7 mouse cellular contexts compared by ENCODE assay signal in genomic region chr4:101264741-101265513, GRCm38 (mm10). TPM values are rescaled to one million over a fixed set of nuclear protein-coding genes. Genes with fewer than 3 reads are reported as not detected.
A peak's percentile ranks its signal among the peaks of the same experiment; 100 is the strongest.
DNase-seq lines count a peak whose midpoint lies in the region; ATAC-seq lines count a peak whose summit lies in the region.

TSS of gene Jak1 (minus strand) at chr4:101265282.

- no peaks in the 10 kb centered on the region for H3K27me3 ChIP-seq in embryonic facial prominence, embryonic 12.5 days
- H3K27me3 ChIP-seq in limb, embryonic 11.5 days (ENCODE audit: control insufficient read depth, insufficient read depth, low read length): no peaks in the 10 kb centered on the region
- H3K27me3 ChIP-seq in midbrain, embryonic 14.5 days (ENCODE audit: control insufficient read depth, insufficient read depth, low read length): no peaks in the 10 kb centered on the region

- 0 out of 2 replicates have a peak, but pooled peaks cover 4% of the 10 kb centered on the region for H3K4me1 ChIP-seq in embryonic facial prominence, embryonic 12.5 days
- peaks cover 2% of the 10 kb centered on the region; the same call in 1 of the 2 replicates for H3K4me1 ChIP-seq in limb, embryonic 11.5 days (ENCODE audit: control insufficient read depth, insufficient read depth, low read length)
- H3K4me1 ChIP-seq in midbrain, embryonic 14.5 days (ENCODE audit: control insufficient read depth, insufficient read depth, low read length): no peaks in the 10 kb centered on the region

- H3K27ac ChIP-seq in embryonic facial prominence, embryonic 12.5 days: peak within 1 kb of the TSS; percentile 86
- H3K27ac ChIP-seq in limb, embryonic 11.5 days (replicated peaks; ENCODE audit: low read depth, low read length): peak within 1 kb of the TSS; percentile 58; the same call in 1 of the 2 replicates
- peak within 1 kb of the TSS; percentile 68 for H3K27ac ChIP-seq in midbrain, embryonic 14.5 days (replicated peaks; ENCODE audit: low read depth, low read length)

- H3K9ac ChIP-seq in embryonic facial prominence, embryonic 12.5 days: peak within 1 kb of the TSS; percentile 89
- peak within 1 kb of the TSS; percentile 87 for H3K9ac ChIP-seq in limb, embryonic 11.5 days (ENCODE audit: low read length)
- peak within 1 kb of the TSS; percentile 80 for H3K9ac ChIP-seq in midbrain, embryonic 14.5 days (replicated peaks; ENCODE audit: low read length)

- peak within 1 kb of the TSS; percentile 98 for H3K4me3 ChIP-seq in embryonic facial prominence, embryonic 12.5 days
- H3K4me3 ChIP-seq in limb, embryonic 11.5 days (ENCODE audit: low read depth, low read length): peak within 1 kb of the TSS; percentile 95
- H3K4me3 ChIP-seq in midbrain, embryonic 14.5 days (replicated peaks; ENCODE audit: low read depth, low read length): peak within 1 kb of the TSS; percentile 98

- peak; percentile 99 for ATAC-seq in embryonic facial prominence, embryonic 12.5 days (ENCODE audit: insufficient number of reproducible peaks, insufficient read depth, low FRiP score, low TSS enrichment)
- ATAC-seq in limb, embryonic 11.5 days (ENCODE audit: insufficient number of reproducible peaks, low FRiP score, low TSS enrichment, low read depth): peak; percentile 99
- peak; percentile 98 for ATAC-seq in midbrain, embryonic 14.5 days (ENCODE audit: low FRiP score, low TSS enrichment)

- H3K4me2 ChIP-seq in embryonic facial prominence, embryonic 12.5 days (replicated peaks): peak within 1 kb of the TSS; percentile 76
- peak within 1 kb of the TSS; percentile 79 for H3K4me2 ChIP-seq in limb, embryonic 11.5 days (ENCODE audit: low read depth, severe bottlenecking)
- H3K4me2 ChIP-seq in midbrain, embryonic 14.5 days (ENCODE audit: low read length): peak within 1 kb of the TSS; percentile 78

- H3K9me3 ChIP-seq in embryonic facial prominence, embryonic 12.5 days: no peaks in the 10 kb centered on the region
- H3K9me3 ChIP-seq in limb, embryonic 11.5 days (ENCODE audit: control insufficient read depth, low read length): no peaks in the 10 kb centered on the region
- no peaks in the 10 kb centered on the region for H3K9me3 ChIP-seq in midbrain, embryonic 14.5 days (ENCODE audit: control insufficient read depth, low read length)

- WGBS in embryonic facial prominence, embryonic 12.5 days: under 1% methylated on average over 65 of the region's 84 CpGs
- under 1% methylated on average over 77 of the region's 84 CpGs for WGBS in limb, embryonic 11.5 days
- under 1% methylated on average over 80 of the region's 84 CpGs for WGBS in midbrain, embryonic 14.5 days

- peak; percentile 98 for DNase-seq in adrenal gland, postnatal 25 days
- DNase-seq in heart, adult 11 months: peak; percentile 100
- DNase-seq in kidney, adult 18-20 months: peak; percentile 99
- DNase-seq in limb, embryonic 11.5 days (ENCODE audit: low spot score): peak; percentile 98
- peak; percentile 97 for DNase-seq in midbrain, embryonic 14.5 days
- DNase-seq in spleen, adult 18-20 months: peak; percentile 97 to 99

- no peaks in the 10 kb centered on the region for H3K36me3 ChIP-seq in embryonic facial prominence, embryonic 12.5 days
- no peaks in the 10 kb centered on the region for H3K36me3 ChIP-seq in limb, embryonic 11.5 days (ENCODE audit: control insufficient read depth, insufficient read depth, low read length)
- no peaks in the 10 kb centered on the region for H3K36me3 ChIP-seq in midbrain, embryonic 14.5 days (ENCODE audit: control insufficient read depth, insufficient read depth, low read length)

RNA-seq across cellular contexts. Expression of gene Jak1, which starts in this region (rescaled TPM):
- 140 and 142 TPM in 2 replicates for total RNA-seq in adrenal gland, postnatal 25 days (2021)
- 68.9 and 74.8 TPM in 2 replicates for polyA plus RNA-seq in embryonic facial prominence, embryonic 12.5 days (2016; fragmentation: Nextera tagmentation; extraction: Ambion mirVana)
- 61.3 and 61.5 TPM in 2 replicates for polyA plus RNA-seq in limb, embryonic 11.5 days (2014; fragmentation: Nextera tagmentation; extraction: Ambion mirVana)
- 64.1 and 77.0 TPM in 2 replicates for polyA plus RNA-seq in midbrain, embryonic 14.5 days (2014; fragmentation: Nextera tagmentation; extraction: Ambion mirVana)

Comparison
In these comparisons a context has a peak if more than half of its experiments do, and no peak if none do; other contexts are left out.
1. Peak in every context shown above with its lines: DNase-seq, ATAC-seq, H3K4me3 ChIP-seq and H3K27ac ChIP-seq.